Mouse (Mus musculus) spleen, adult 2 months (tissue): ENCODE results near the gene Cnot10. TPM values are rescaled to one million over a fixed set of nuclear protein-coding genes. Genes with fewer than 3 reads are reported as not detected.

ENCODE experiments used
- DNase-seq, 2 experiments: peaks; one replicate each; pipeline versions ENCODE4 v3.0.0 to v3.0.0-alpha.2; 2012 to 2021; ENCODE audit warnings: low spot score in 2 of 2, low read depth in 1 of 2
- H3K27ac ChIP-seq: fragments of 200-500 bp; 2 replicates; pipeline ENCODE4 v1.5.1; 2012; ENCODE audit warnings: low read length, inconsistent platforms; ENCODE audit not compliant: insufficient read depth
- H3K27me3 ChIP-seq: fragments of 200-500 bp; 2 replicates; pipeline ENCODE4 v1.6.1; 2012; ENCODE audit warnings: mild to moderate bottlenecking, moderate library complexity, low read length, inconsistent platforms; ENCODE audit not compliant: control insufficient read depth, insufficient read depth
- H3K36me3 ChIP-seq: fragments of 200-500 bp; 2 replicates; pipeline ENCODE4 v1.6.1; 2012; ENCODE audit warnings: mild to moderate bottlenecking, low read length, inconsistent platforms; ENCODE audit not compliant: control insufficient read depth, insufficient read depth
- H3K4me1 ChIP-seq: fragments of 200-500 bp; 2 replicates; pipeline ENCODE4 v1.6.1; 2011; ENCODE audit warnings: inconsistent platforms; ENCODE audit not compliant: control insufficient read depth, insufficient read depth, insufficient read length
- H3K4me3 ChIP-seq: fragments of 200-500 bp; 2 replicates; pipeline ENCODE4 v1.5.1; 2011; ENCODE audit warnings: mild to moderate bottlenecking, inconsistent platforms; ENCODE audit not compliant: insufficient read depth, insufficient read length; ENCODE audit errors: extremely low read depth
- CTCF ChIP-seq: fragments of 200-500 bp; IDR thresholded peaks from 2 replicates; pipeline ENCODE4 v1.5.1; 2011; ENCODE audit warnings: mild to moderate bottlenecking, inconsistent platforms; ENCODE audit not compliant: insufficient read depth, insufficient read length, insufficient replicate concordance; ENCODE audit errors: extremely low read depth
- POLR2A ChIP-seq: fragments of 200-500 bp; IDR thresholded peaks from 2 replicates; pipeline ENCODE4 v1.6.1; 2011; ENCODE audit warnings: low read depth, low read length, inconsistent platforms
- WGBS: fragments of 180-500 bp; shearing (Covaris S2); methylation state at CpG from one replicate; pipeline ENCODE4 v1.1.7; 2018; 5-methylcytosine and 5-hydroxymethylcytosine counted together
- polyA plus RNA-seq: library from polyadenylated mRNA; depleted of rRNA; stranded (reverse); fragments of >200 nt; gene quantifications from 2 replicates; pipeline ENCODE4 v1.2.3, GENCODE M21; 2012

The Cnot10 gene
- polyA plus RNA-seq, 1 experiment: 18.7 TPM

- TF ChIP-seq CTCF: no peak
- no peak for TF ChIP-seq POLR2A
- Histone ChIP-seq H3K27me3 (no peaks in the 10 kb centered on the region), H3K27ac (no peak overlapping the region), H3K4me3 (no peak overlapping the region), H3K4me1 (no peaks in the 10 kb centered on the region), H3K36me3 (no peaks in the 10 kb centered on the region)
- 95% methylated on average over 5 of the region's 5 CpGs for WGBS
- DNase-seq: no peak
Observed at GRCm38 (mm10) chr9:114549117-114549516, 90.9 kb downstream of the Cnot10 start.

DNA sequence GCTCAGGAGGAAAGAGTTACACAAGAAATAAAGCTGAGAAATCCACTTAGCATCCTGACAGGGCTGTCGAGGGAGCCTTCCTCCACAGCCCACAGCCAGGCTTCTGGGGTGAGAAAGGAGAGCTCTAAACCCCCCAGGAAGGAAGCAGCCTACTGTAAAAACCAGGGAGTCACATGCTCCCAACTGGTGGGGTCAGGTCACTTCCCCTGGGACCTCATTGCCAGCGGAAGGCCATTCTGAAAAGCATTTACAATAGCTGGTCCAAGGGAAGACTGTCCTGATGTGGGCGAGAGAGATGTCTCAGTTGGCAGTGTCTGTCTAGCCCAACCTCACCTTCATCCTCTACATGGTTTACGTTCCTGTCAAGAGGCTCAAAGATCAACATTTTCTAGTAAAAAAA is 91.5 kb downstream of the Cnot10 start:
- H3K27me3 ChIP-seq: no peaks in the 10 kb centered on the region
- H3K36me3 ChIP-seq: no peaks in the 10 kb centered on the region
- H3K4me1 ChIP-seq: no peaks in the 10 kb centered on the region
- WGBS: 47% methylated on average over 4 of the region's 4 CpGs
- no peak overlapping the region for H3K27ac ChIP-seq
- TF ChIP-seq CTCF: no peak
- no peak for TF ChIP-seq POLR2A
- no peak for DNase-seq
- no peak overlapping the region for H3K4me3 ChIP-seq

DNA sequence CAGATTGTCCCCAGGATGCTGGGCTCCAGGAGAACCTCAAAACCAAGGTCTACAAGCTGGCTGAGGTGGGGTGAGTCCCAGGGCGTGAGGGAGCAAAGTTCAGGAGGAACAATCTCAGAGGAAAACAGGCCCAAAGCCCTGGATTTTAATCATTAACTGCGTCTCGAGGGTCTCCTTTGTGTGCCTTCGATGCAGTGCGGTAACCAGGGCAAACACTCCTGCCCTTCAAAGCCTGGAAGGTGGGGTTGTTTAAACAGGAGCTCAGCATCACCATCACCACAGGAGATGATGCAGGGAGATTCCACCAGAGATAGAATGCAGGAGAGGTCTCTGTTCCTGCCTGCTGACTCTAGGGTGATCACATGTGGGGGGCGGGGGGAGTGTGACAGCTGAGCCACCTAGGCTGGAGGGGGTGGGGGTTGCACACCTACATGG is 92.3 kb downstream of the Cnot10 start:
- TF ChIP-seq CTCF: no peak
- TF ChIP-seq POLR2A: no peak
- DNase-seq: no peak
- 81% methylated on average over 6 of the region's 6 CpGs for WGBS
- H3K27ac ChIP-seq: no peak overlapping the region
- H3K27me3 ChIP-seq: no peaks in the 10 kb centered on the region
- H3K4me1 ChIP-seq: no peaks in the 10 kb centered on the region
- no peaks in the 10 kb centered on the region for H3K36me3 ChIP-seq
- no peak overlapping the region for H3K4me3 ChIP-seq

DNA sequence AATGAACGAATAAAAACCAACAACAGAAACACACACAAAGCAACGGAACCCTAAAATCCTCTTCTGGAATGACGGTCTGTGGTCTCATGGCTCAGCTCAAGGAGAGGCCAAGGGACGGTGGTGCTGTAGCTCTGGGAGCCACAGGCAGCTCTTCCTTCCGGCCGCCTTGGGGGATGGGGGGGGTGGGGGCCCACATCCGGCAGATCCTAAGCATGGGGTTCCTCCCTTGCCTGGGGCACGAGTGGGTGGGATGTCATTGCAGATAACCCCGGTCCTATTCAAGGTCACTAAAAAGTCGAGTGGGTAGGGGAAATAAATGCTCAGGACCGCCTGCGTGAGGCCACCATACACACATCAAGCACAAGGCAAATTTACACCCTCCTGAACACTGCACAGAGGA is 93.2 kb downstream of the Cnot10 start:
- DNase-seq: no peak
- no peaks in the 10 kb centered on the region for H3K4me1 ChIP-seq
- no peak for TF ChIP-seq POLR2A
- TF ChIP-seq CTCF: no peak
- WGBS: 25% methylated on average over 12 of the region's 12 CpGs
- H3K27ac ChIP-seq: no peak overlapping the region
- H3K27me3 ChIP-seq: no peaks in the 10 kb centered on the region
- no peak overlapping the region for H3K4me3 ChIP-seq
- H3K36me3 ChIP-seq: no peaks in the 10 kb centered on the region

DNA sequence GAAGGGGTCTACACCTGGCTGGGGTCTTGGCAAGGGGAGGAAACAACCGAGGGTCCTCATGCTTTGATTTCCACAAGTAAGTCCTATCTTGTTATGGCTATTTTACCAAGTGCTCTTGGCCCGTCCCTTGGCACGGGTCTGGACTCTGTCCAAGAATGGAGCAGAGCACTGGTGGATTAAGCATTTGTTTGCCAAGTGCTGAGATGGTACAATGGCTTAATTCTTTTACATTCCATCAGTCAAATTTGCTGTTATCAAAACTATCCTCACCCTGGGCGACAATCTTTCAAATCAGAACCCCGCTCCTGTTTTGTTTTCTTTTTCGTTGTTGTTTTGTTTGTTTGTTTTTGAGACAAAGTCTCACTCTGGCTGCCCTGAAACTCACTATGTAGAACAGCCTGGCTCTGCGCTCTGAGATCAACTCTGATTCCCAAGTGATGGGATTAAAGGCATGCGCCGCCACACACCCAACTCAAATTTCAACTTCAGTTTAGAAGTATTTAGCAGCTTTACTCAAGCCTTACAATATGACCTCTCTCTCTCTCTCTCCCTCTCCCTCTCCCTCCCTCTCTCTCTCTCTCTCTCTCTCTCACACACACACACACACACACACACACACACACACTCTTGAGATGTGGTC is 95.1 kb downstream of the Cnot10 start:
- no peak for TF ChIP-seq POLR2A
- TF ChIP-seq CTCF: no peak
- Histone ChIP-seq H3K36me3 (no peaks in the 10 kb centered on the region), H3K27ac (no peak overlapping the region), H3K4me3 (no peak overlapping the region), H3K4me1 (no peaks in the 10 kb centered on the region), H3K27me3 (no peaks in the 10 kb centered on the region)
- no peak for DNase-seq
- WGBS: 74% methylated on average over 9 of the region's 9 CpGs

DNA sequence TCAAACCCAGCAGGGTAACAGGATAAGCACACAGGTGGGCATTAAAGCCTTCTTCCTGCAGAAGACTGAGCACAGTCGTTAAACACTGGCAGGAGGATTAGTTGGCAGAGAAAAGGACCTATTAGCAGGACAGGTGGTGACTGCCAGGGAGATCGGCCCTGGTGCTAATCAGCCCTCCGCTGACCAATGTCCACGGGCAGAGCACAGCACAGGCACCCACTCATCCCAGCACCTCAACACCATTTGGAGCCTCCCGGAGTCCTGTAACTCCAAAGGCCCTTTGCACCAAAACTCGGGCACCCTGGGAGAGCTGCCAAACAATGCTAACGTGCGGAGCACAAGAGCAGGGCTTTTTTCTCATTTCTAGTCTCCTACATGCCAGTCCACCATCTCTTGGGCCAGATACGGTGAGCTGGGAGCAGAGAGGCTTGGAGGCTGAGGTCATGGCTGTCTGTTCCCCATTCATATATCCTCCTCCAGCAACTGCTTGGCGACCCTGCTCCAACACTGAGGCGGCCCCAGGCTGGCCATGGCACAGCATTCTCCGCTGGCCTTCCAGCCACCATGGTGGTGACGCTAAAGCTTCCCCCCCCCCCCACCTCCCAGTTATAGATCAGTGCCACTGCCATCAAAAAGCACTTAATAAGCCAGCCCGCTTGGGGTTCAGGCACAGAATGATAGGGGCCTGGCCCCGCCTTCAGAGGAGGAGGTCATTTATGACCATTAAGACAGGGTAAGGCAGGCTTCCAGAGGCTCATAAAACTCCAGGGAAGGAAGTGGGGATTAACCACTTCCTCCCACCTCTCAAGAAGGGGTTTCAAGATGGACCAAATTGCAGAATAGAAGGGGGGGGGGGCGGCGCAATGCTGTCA is 95.9 kb downstream of the Cnot10 start:
- H3K4me1 ChIP-seq: no peaks in the 10 kb centered on the region
- no peaks in the 10 kb centered on the region for H3K27me3 ChIP-seq
- H3K27ac ChIP-seq: no peak overlapping the region
- TF ChIP-seq CTCF (no peak), POLR2A (no peak)
- no peak overlapping the region for H3K4me3 ChIP-seq
- H3K36me3 ChIP-seq: no peaks in the 10 kb centered on the region
- no peak for DNase-seq
- 77% methylated on average over 17 of the region's 17 CpGs for WGBS

DNA sequence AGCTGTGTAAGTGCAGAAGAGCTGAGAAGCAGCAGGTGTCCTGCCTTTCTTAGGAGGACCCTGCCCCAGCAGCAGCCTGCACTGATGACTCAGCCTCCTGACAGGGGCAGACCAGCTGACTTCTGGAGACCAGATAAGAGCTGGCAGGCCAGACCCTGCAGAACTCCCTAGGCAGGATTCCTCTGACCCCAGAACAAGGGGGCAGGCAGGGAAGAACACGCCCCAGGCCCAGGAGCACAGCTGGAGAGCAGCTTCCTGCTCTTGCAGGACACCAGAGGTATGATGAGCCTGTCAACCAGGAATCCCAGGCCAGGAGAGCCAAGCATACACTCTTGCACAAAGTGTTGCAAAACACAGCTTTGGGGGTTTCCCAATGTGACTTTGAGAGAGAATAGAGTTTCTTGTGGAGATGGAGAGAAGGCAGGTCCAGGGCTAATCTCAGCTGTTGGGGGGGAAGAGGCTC is 98.7 kb downstream of the Cnot10 start:
- Histone ChIP-seq H3K27ac (no peak overlapping the region), H3K4me1 (no peaks in the 10 kb centered on the region), H3K27me3 (no peaks in the 10 kb centered on the region), H3K4me3 (no peak overlapping the region), H3K36me3 (no peaks in the 10 kb centered on the region)
- TF ChIP-seq POLR2A (no peak), CTCF (no peak)
- DNase-seq: no peak
- WGBS: 71% methylated on average over 1 of the region's 1 CpGs
